Mouse (Mus musculus) spleen, adult 2 months (tissue): Measurements from ENCODE around the gene Gm11037. TPM values are rescaled to one million over a fixed set of nuclear protein-coding genes. Genes with fewer than 3 reads are reported as not detected.
"Not testable (repeated sequence)": the region's sequence is repeated elsewhere in the genome, so short reads cannot be mapped to it uniquely, and the experiment has no call there.

Source experiments
- DNase-seq, 2 experiments: peaks; one replicate each; pipeline versions ENCODE4 v3.0.0 to v3.0.0-alpha.2; 2012 to 2021; ENCODE audit warnings: low spot score in 2 of 2, low read depth in 1 of 2
- H3K27ac ChIP-seq: fragments of 200-500 bp; 2 replicates; pipeline ENCODE4 v1.5.1; 2012; ENCODE audit warnings: low read length, inconsistent platforms; ENCODE audit not compliant: insufficient read depth
- H3K27me3 ChIP-seq: fragments of 200-500 bp; 2 replicates; pipeline ENCODE4 v1.6.1; 2012; ENCODE audit warnings: mild to moderate bottlenecking, moderate library complexity, low read length, inconsistent platforms; ENCODE audit not compliant: control insufficient read depth, insufficient read depth
- H3K36me3 ChIP-seq: fragments of 200-500 bp; 2 replicates; pipeline ENCODE4 v1.6.1; 2012; ENCODE audit warnings: mild to moderate bottlenecking, low read length, inconsistent platforms; ENCODE audit not compliant: control insufficient read depth, insufficient read depth
- H3K4me1 ChIP-seq: fragments of 200-500 bp; 2 replicates; pipeline ENCODE4 v1.6.1; 2011; ENCODE audit warnings: inconsistent platforms; ENCODE audit not compliant: control insufficient read depth, insufficient read depth, insufficient read length
- H3K4me3 ChIP-seq: fragments of 200-500 bp; 2 replicates; pipeline ENCODE4 v1.5.1; 2011; ENCODE audit warnings: mild to moderate bottlenecking, inconsistent platforms; ENCODE audit not compliant: insufficient read depth, insufficient read length; ENCODE audit errors: extremely low read depth
- CTCF ChIP-seq: fragments of 200-500 bp; IDR thresholded peaks from 2 replicates; pipeline ENCODE4 v1.5.1; 2011; ENCODE audit warnings: mild to moderate bottlenecking, inconsistent platforms; ENCODE audit not compliant: insufficient read depth, insufficient read length, insufficient replicate concordance; ENCODE audit errors: extremely low read depth
- POLR2A ChIP-seq: fragments of 200-500 bp; IDR thresholded peaks from 2 replicates; pipeline ENCODE4 v1.6.1; 2011; ENCODE audit warnings: low read depth, low read length, inconsistent platforms
- WGBS: fragments of 180-500 bp; shearing (Covaris S2); methylation state at CpG from one replicate; pipeline ENCODE4 v1.1.7; 2018; 5-methylcytosine and 5-hydroxymethylcytosine counted together
- polyA plus RNA-seq: library from polyadenylated mRNA; depleted of rRNA; stranded (reverse); fragments of >200 nt; gene quantifications from 2 replicates; pipeline ENCODE4 v1.2.3, GENCODE M21; 2012

Gm11037 gene
- polyA plus RNA-seq, 1 experiment, result not detected

- Histone ChIP-seq H3K4me1 (no peaks in the 10 kb centered on the region; the same call in 1 of the 2 replicates), H3K27ac (no peak overlapping the region), H3K4me3 (no peak overlapping the region), H3K27me3 (no peaks in the 10 kb centered on the region), H3K36me3 (no peaks in the 10 kb centered on the region)
- DNase-seq, result peak; percentile 25 to 63
- 0% methylated on average over 1 of the region's 1 CpGs for WGBS
- TF ChIP-seq CTCF (peak; percentile 99), POLR2A (no peak)
These were observed 38.5 kb upstream of the Gm11037 start for GRCm38 (mm10) chr2:131094823-131095222.

GRCm38 (mm10) chr2:131096101-131096795 lies 37.0 kb upstream of the Gm11037 start:
- H3K4me3 ChIP-seq, result no peak overlapping the region
- no peaks in the 10 kb centered on the region; the same call in 1 of the 2 replicates for H3K4me1 ChIP-seq
- DNase-seq, result no peak
- no peaks in the 10 kb centered on the region for H3K27me3 ChIP-seq
- TF ChIP-seq CTCF, result no peak
- no peak for TF ChIP-seq POLR2A
- peak overlapping the region; percentile 20 for H3K27ac ChIP-seq
- 8% methylated on average over 9 of the region's 9 CpGs for WGBS
- H3K36me3 ChIP-seq, result no peaks in the 10 kb centered on the region

GRCm38 (mm10) chr2:131097087-131097486 lies 36.2 kb upstream of the Gm11037 start:
- no peaks in the 10 kb centered on the region for H3K27me3 ChIP-seq
- WGBS, result 72% methylated on average over 4 of the region's 4 CpGs
- no peak for TF ChIP-seq POLR2A
- no peak for TF ChIP-seq CTCF
- no peak overlapping the region for H3K4me3 ChIP-seq
- no peak overlapping the region for H3K27ac ChIP-seq
- no peaks in the 10 kb centered on the region; the same call in 1 of the 2 replicates for H3K4me1 ChIP-seq
- H3K36me3 ChIP-seq, result no peaks in the 10 kb centered on the region
- DNase-seq, result no peak

- TF ChIP-seq POLR2A, result no peak
- no peak for TF ChIP-seq CTCF
- H3K27ac ChIP-seq, result no peak overlapping the region
- H3K4me1 ChIP-seq, result no peaks in the 10 kb centered on the region; the same call in 1 of the 2 replicates
- 46% methylated on average over 3 of the region's 3 CpGs for WGBS
- no peak for DNase-seq
- H3K4me3 ChIP-seq, result no peak overlapping the region
- no peaks in the 10 kb centered on the region for H3K36me3 ChIP-seq
- H3K27me3 ChIP-seq, result no peaks in the 10 kb centered on the region
These were observed 31.8 kb upstream of the Gm11037 start for GRCm38 (mm10) chr2:131101530-131101929.

- Histone ChIP-seq H3K27ac (no peak overlapping the region), H3K36me3 (no peaks in the 10 kb centered on the region), H3K27me3 (no peaks in the 10 kb centered on the region), H3K4me3 (no peak overlapping the region), H3K4me1 (no peaks in the 10 kb centered on the region)
- TF ChIP-seq CTCF, result no peak
- DNase-seq, result no peak
- WGBS, result 90% methylated on average over 4 of the region's 4 CpGs
These were observed 29.3 kb upstream of the Gm11037 start for GRCm38 (mm10) chr2:131104021-131104420.

- H3K4me1 ChIP-seq, H3K27me3 ChIP-seq, H3K4me3 ChIP-seq, H3K36me3 ChIP-seq, H3K27ac ChIP-seq, DNase-seq: not testable (repeated sequence)
- 88% methylated on average over 4 of the region's 4 CpGs for WGBS
These were observed 28.2 kb upstream of the Gm11037 start for GRCm38 (mm10) chr2:131105061-131105460.

- no peak for DNase-seq
- Histone ChIP-seq H3K27ac (no peak overlapping the region), H3K4me1 (no peaks in the 10 kb centered on the region), H3K4me3 (no peak overlapping the region), H3K27me3 (no peaks in the 10 kb centered on the region), H3K36me3 (no peaks in the 10 kb centered on the region)
- TF ChIP-seq CTCF (no peak), POLR2A (no peak)
- WGBS, result 94% methylated on average over 5 of the region's 5 CpGs
These were observed 27.3 kb upstream of the Gm11037 start for GRCm38 (mm10) chr2:131105989-131106388.
